Mouse (Mus musculus): Measurements from ENCODE around the gene Gm17428.

GRCm38 (mm10) chr14:54994136-54994868, 17.6 kb downstream of the Gm17428 start, which contains the start of gene Myh7:
- TF ChIP-seq CTCF (IDR thresholded peaks at IDR 0.05 in 2 of 3, conservative IDR thresholded peaks at IDR 0.05 in 1 of 3; ENCODE audit: control insufficient read depth in 1 of 3, insufficient read depth in 1 of 3, low read depth in 2 of 3, low read length in 3 of 3, poor library complexity in 1 of 3, severe bottlenecking in 1 of 3) (no peak), ZC3H11A (IDR thresholded peaks at IDR 0.05; ENCODE audit: low read depth, low read length) (no peak), USF1 (IDR thresholded peaks at IDR 0.05; ENCODE audit: low read depth, low read length) (no peak), MYB (IDR thresholded peaks at IDR 0.05; ENCODE audit: low read depth, low read length) (no peak), HCFC1 (IDR thresholded peaks at IDR 0.05; ENCODE audit: low read depth, low read length) (no peak), ZKSCAN1 (IDR thresholded peaks at IDR 0.05; ENCODE audit: low read depth, low read length) (no peak)

Data from MEL (cell line).